Mouse (Mus musculus): ENCODE results near the gene Syt12. TPM values are rescaled to one million over a fixed set of nuclear protein-coding genes. Genes with fewer than 3 reads are reported as not detected.

The Syt12 gene
- polyA plus RNA-seq, 1 experiment from 2014 or later = 0.89 TPM

- H3K9me3 ChIP-seq = no peaks in the 10 kb centered on the region
- no peak for DNase-seq (ENCODE audit: low spot score)
- H3K27ac ChIP-seq = peak within 1 kb of the TSS; percentile 22; the same call in 1 of the 2 replicates
- no peak within 1 kb of the TSS for H3K4me3 ChIP-seq
- no peaks in the 10 kb centered on the region for H3K27me3 ChIP-seq (ENCODE audit: insufficient read depth, poor library complexity, severe bottlenecking)
- 62% methylated on average over 16 of the region's 16 CpGs for WGBS
- no peaks in the 10 kb centered on the region for H3K36me3 ChIP-seq
- H3K4me1 ChIP-seq = peaks cover 25% of the 10 kb centered on the region
Measured at GRCm38 (mm10) chr19:4498062-4498933, 21.1 kb upstream of the Syt12 start, which contains the start of gene 2010003K11Rik. 2010003K11Rik (minus strand) TSS chr19:4498583.

GRCm38 (mm10) chr19:4497263-4497973 lies 20.2 kb upstream of the Syt12 start:
- H3K27ac ChIP-seq = peak overlapping the region; percentile 22; the same call in 1 of the 2 replicates
- no peak overlapping the region for H3K4me3 ChIP-seq
- peak; percentile 84 for DNase-seq (ENCODE audit: low spot score)
- H3K36me3 ChIP-seq = no peaks in the 10 kb centered on the region
- H3K27me3 ChIP-seq (ENCODE audit: insufficient read depth, poor library complexity, severe bottlenecking) = no peaks in the 10 kb centered on the region
- WGBS = 7% methylated on average over 4 of the region's 4 CpGs
- peaks cover 18% of the 10 kb centered on the region for H3K4me1 ChIP-seq
- no peaks in the 10 kb centered on the region for H3K9me3 ChIP-seq

- WGBS = 82% methylated on average over 3 of the region's 3 CpGs
- Histone ChIP-seq H3K9me3 (no peaks in the 10 kb centered on the region), H3K36me3 (no peaks in the 10 kb centered on the region), H3K4me3 (no peak overlapping the region), H3K4me1 (peaks cover 16% of the 10 kb centered on the region), H3K27me3 (ENCODE audit: insufficient read depth, poor library complexity, severe bottlenecking) (no peaks in the 10 kb centered on the region), H3K27ac (no peak overlapping the region)
- DNase-seq (ENCODE audit: low spot score) = no peak
Measured at GRCm38 (mm10) chr19:4496535-4497262, 19.5 kb upstream of the Syt12 start.

GRCm38 (mm10) chr19:4495814-4496213 lies 18.6 kb upstream of the Syt12 start:
- Histone ChIP-seq H3K36me3 (no peaks in the 10 kb centered on the region), H3K27ac (no peak overlapping the region), H3K4me1 (peaks cover 19% of the 10 kb centered on the region), H3K27me3 (ENCODE audit: insufficient read depth, poor library complexity, severe bottlenecking) (no peaks in the 10 kb centered on the region), H3K9me3 (no peaks in the 10 kb centered on the region), H3K4me3 (no peak overlapping the region)
- DNase-seq (ENCODE audit: low spot score) = no peak
- WGBS = 76% methylated on average over 5 of the region's 5 CpGs

GRCm38 (mm10) chr19:4494707-4495106 lies 17.5 kb upstream of the Syt12 start:
- no peaks in the 10 kb centered on the region for H3K9me3 ChIP-seq
- DNase-seq (ENCODE audit: low spot score) = no peak
- H3K4me3 ChIP-seq = no peak overlapping the region
- WGBS = 68% methylated on average over 7 of the region's 7 CpGs
- no peaks in the 10 kb centered on the region for H3K36me3 ChIP-seq
- peaks cover 19% of the 10 kb centered on the region for H3K4me1 ChIP-seq
- H3K27ac ChIP-seq = no peak overlapping the region
- H3K27me3 ChIP-seq (ENCODE audit: insufficient read depth, poor library complexity, severe bottlenecking) = no peaks in the 10 kb centered on the region

- 58% methylated on average over 9 of the region's 9 CpGs for WGBS
- peak overlapping the region; percentile 22; the same call in 1 of the 2 replicates for H3K27ac ChIP-seq
- H3K27me3 ChIP-seq (ENCODE audit: insufficient read depth, poor library complexity, severe bottlenecking) = no peaks in the 10 kb centered on the region
- H3K36me3 ChIP-seq = no peaks in the 10 kb centered on the region
- peaks cover 18% of the 10 kb centered on the region for H3K4me1 ChIP-seq
- no peak overlapping the region for H3K4me3 ChIP-seq
- no peak for DNase-seq (ENCODE audit: low spot score)
- no peaks in the 10 kb centered on the region for H3K9me3 ChIP-seq
Measured at GRCm38 (mm10) chr19:4492526-4493296, 15.5 kb upstream of the Syt12 start.

- H3K36me3 ChIP-seq = no peaks in the 10 kb centered on the region
- 67% methylated on average over 10 of the region's 10 CpGs for WGBS
- no peaks in the 10 kb centered on the region for H3K9me3 ChIP-seq
- no peak for DNase-seq (ENCODE audit: low spot score)
- H3K27ac ChIP-seq = peak overlapping the region; percentile 11; the same call in 1 of the 2 replicates
- no peaks in the 10 kb centered on the region for H3K27me3 ChIP-seq (ENCODE audit: insufficient read depth, poor library complexity, severe bottlenecking)
- H3K4me1 ChIP-seq = peaks cover 11% of the 10 kb centered on the region; the same call in 1 of the 2 replicates
- H3K4me3 ChIP-seq = no peak overlapping the region
Measured at GRCm38 (mm10) chr19:4491080-4491695, 13.9 kb upstream of the Syt12 start.

GRCm38 (mm10) chr19:4487877-4488276 lies 10.6 kb upstream of the Syt12 start:
- Histone ChIP-seq H3K9me3 (no peaks in the 10 kb centered on the region), H3K4me1 (peaks cover 11% of the 10 kb centered on the region; the same call in 1 of the 2 replicates), H3K27me3 (ENCODE audit: insufficient read depth, poor library complexity, severe bottlenecking) (no peaks in the 10 kb centered on the region), H3K4me3 (no peak overlapping the region), H3K27ac (no peak overlapping the region), H3K36me3 (no peaks in the 10 kb centered on the region)
- DNase-seq (ENCODE audit: low spot score) = no peak
- WGBS = 63% methylated on average over 2 of the region's 2 CpGs

GRCm38 (mm10) chr19:4485006-4485405 lies 7.8 kb upstream of the Syt12 start:
- WGBS = 63% methylated on average over 5 of the region's 5 CpGs
- Histone ChIP-seq H3K27ac (no peak overlapping the region), H3K36me3 (no peaks in the 10 kb centered on the region), H3K4me1 (peaks cover 7% of the 10 kb centered on the region; the same call in 1 of the 2 replicates), H3K27me3 (ENCODE audit: insufficient read depth, poor library complexity, severe bottlenecking) (peaks cover 2% of the 10 kb centered on the region; the same call in 1 of the 2 replicates), H3K4me3 (no peak overlapping the region), H3K9me3 (no peaks in the 10 kb centered on the region)
- DNase-seq (ENCODE audit: low spot score) = no peak

GRCm38 (mm10) chr19:4482111-4482859 lies 5.0 kb upstream of the Syt12 start:
- Histone ChIP-seq H3K27me3 (ENCODE audit: insufficient read depth, poor library complexity, severe bottlenecking) (peaks cover 23% of the 10 kb centered on the region), H3K9me3 (no peaks in the 10 kb centered on the region), H3K4me3 (no peak overlapping the region), H3K4me1 (peaks cover 4% of the 10 kb centered on the region), H3K27ac (no peak overlapping the region), H3K36me3 (no peaks in the 10 kb centered on the region)
- 85% methylated on average over 3 of the region's 3 CpGs for WGBS
- DNase-seq (ENCODE audit: low spot score) = no peak

GRCm38 (mm10) chr19:4481326-4481725 lies 4.1 kb upstream of the Syt12 start:
- H3K36me3 ChIP-seq = no peaks in the 10 kb centered on the region
- no peak overlapping the region for H3K27ac ChIP-seq
- H3K9me3 ChIP-seq = no peaks in the 10 kb centered on the region
- peaks cover 33% of the 10 kb centered on the region for H3K27me3 ChIP-seq (ENCODE audit: insufficient read depth, poor library complexity, severe bottlenecking)
- no peak overlapping the region for H3K4me3 ChIP-seq
- no peak for DNase-seq (ENCODE audit: low spot score)
- WGBS = 32% methylated on average over 4 of the region's 4 CpGs
- peaks cover 12% of the 10 kb centered on the region for H3K4me1 ChIP-seq
